Mouse (Mus musculus): ENCODE measurements around the gene Cntnap1. TPM values are rescaled to one million over a fixed set of nuclear protein-coding genes. Genes with fewer than 3 reads are reported as not detected.
A peak's percentile ranks its signal among the peaks of the same experiment; 100 is the strongest.

The Cntnap1 gene
- polyA plus RNA-seq, 1 experiment, result 1.4 TPM

GRCm38 (mm10) chr11:101175636-101176116 lies 5.4 kb downstream of the Cntnap1 start:
- Histone ChIP-seq H3K4me3 (ENCODE audit: extremely low read depth, insufficient read depth, insufficient read length) (no peak overlapping the region), H3K36me3 (ENCODE audit: control insufficient read depth, insufficient read depth, low read length) (no peaks in the 10 kb centered on the region), H3K27ac (ENCODE audit: insufficient read depth, low read length) (no peak overlapping the region), H3K27me3 (ENCODE audit: control insufficient read depth, insufficient read depth, low read length) (peaks cover 14% of the 10 kb centered on the region), H3K4me1 (ENCODE audit: control insufficient read depth, insufficient read depth, insufficient read length) (peaks cover 32% of the 10 kb centered on the region)
- DNase-seq (ENCODE audit: low read depth in 1 of 2, low spot score in 2 of 2), result no peak
- TF ChIP-seq POLR2A (IDR thresholded peaks at IDR 0.05; ENCODE audit: low read depth, low read length) (no peak), CTCF (IDR thresholded peaks at IDR 0.05; ENCODE audit: extremely low read depth, insufficient read depth, insufficient read length, insufficient replicate concordance) (no peak)
- 8% methylated on average over 11 of the region's 11 CpGs for WGBS

GRCm38 (mm10) chr11:101176117-101176691 lies 5.9 kb downstream of the Cntnap1 start:
- 6% methylated on average over 25 of the region's 25 CpGs for WGBS
- Histone ChIP-seq H3K27me3 (ENCODE audit: control insufficient read depth, insufficient read depth, low read length) (peaks cover 10% of the 10 kb centered on the region), H3K4me3 (ENCODE audit: extremely low read depth, insufficient read depth, insufficient read length) (no peak overlapping the region), H3K36me3 (ENCODE audit: control insufficient read depth, insufficient read depth, low read length) (no peaks in the 10 kb centered on the region), H3K27ac (ENCODE audit: insufficient read depth, low read length) (no peak overlapping the region), H3K4me1 (ENCODE audit: control insufficient read depth, insufficient read depth, insufficient read length) (peaks cover 30% of the 10 kb centered on the region)
- no peak for DNase-seq (ENCODE audit: low read depth in 1 of 2, low spot score in 2 of 2)
- TF ChIP-seq CTCF (IDR thresholded peaks at IDR 0.05; ENCODE audit: extremely low read depth, insufficient read depth, insufficient read length, insufficient replicate concordance) (no peak), POLR2A (IDR thresholded peaks at IDR 0.05; ENCODE audit: low read depth, low read length) (no peak)

- Histone ChIP-seq H3K27me3 (ENCODE audit: control insufficient read depth, insufficient read depth, low read length) (peaks cover 9% of the 10 kb centered on the region), H3K4me3 (ENCODE audit: extremely low read depth, insufficient read depth, insufficient read length) (no peak overlapping the region)
Measured at GRCm38 (mm10) chr11:101176933-101177773, 6.8 kb downstream of the Cntnap1 start.

GRCm38 (mm10) chr11:101178061-101179058 lies 8.0 kb downstream of the Cntnap1 start:
- WGBS, result 67% methylated on average over 36 of the region's 36 CpGs
- no peak for DNase-seq (ENCODE audit: low read depth in 1 of 2, low spot score in 2 of 2)
- Histone ChIP-seq H3K4me1 (ENCODE audit: control insufficient read depth, insufficient read depth, insufficient read length) (peaks cover 23% of the 10 kb centered on the region), H3K4me3 (ENCODE audit: extremely low read depth, insufficient read depth, insufficient read length) (no peak overlapping the region), H3K36me3 (ENCODE audit: control insufficient read depth, insufficient read depth, low read length) (no peaks in the 10 kb centered on the region), H3K27me3 (ENCODE audit: control insufficient read depth, insufficient read depth, low read length) (peaks cover 7% of the 10 kb centered on the region; the same call in 1 of the 2 replicates), H3K27ac (ENCODE audit: insufficient read depth, low read length) (no peak overlapping the region)
- TF ChIP-seq POLR2A (IDR thresholded peaks at IDR 0.05; ENCODE audit: low read depth, low read length), result no peak
- TF ChIP-seq CTCF (IDR thresholded peaks at IDR 0.05; ENCODE audit: extremely low read depth, insufficient read depth, insufficient read length, insufficient replicate concordance), result no peak

More at GRCm38 (mm10) chr11:101176933-101177773, 6.8 kb downstream of the Cntnap1 start:
- Histone ChIP-seq H3K36me3 (ENCODE audit: control insufficient read depth, insufficient read depth, low read length) (no peaks in the 10 kb centered on the region), H3K27ac (ENCODE audit: insufficient read depth, low read length) (no peak overlapping the region), H3K4me1 (ENCODE audit: control insufficient read depth, insufficient read depth, insufficient read length) (peaks cover 29% of the 10 kb centered on the region)
- TF ChIP-seq POLR2A (IDR thresholded peaks at IDR 0.05; ENCODE audit: low read depth, low read length), result no peak
- peak; percentile 69; the same call in 1 of the 2 replicates for TF ChIP-seq CTCF (IDR thresholded peaks at IDR 0.05; ENCODE audit: extremely low read depth, insufficient read depth, insufficient read length, insufficient replicate concordance)
- peak in 1 of 2 experiments; percentile 75 for DNase-seq (ENCODE audit: low read depth in 1 of 2, low spot score in 2 of 2)
- 44% methylated on average over 22 of the region's 22 CpGs for WGBS

- Histone ChIP-seq H3K4me3 (ENCODE audit: extremely low read depth, insufficient read depth, insufficient read length) (no peak overlapping the region), H3K27me3 (ENCODE audit: control insufficient read depth, insufficient read depth, low read length) (peaks cover 7% of the 10 kb centered on the region; the same call in 1 of the 2 replicates), H3K4me1 (ENCODE audit: control insufficient read depth, insufficient read depth, insufficient read length) (peaks cover 17% of the 10 kb centered on the region; the same call in 1 of the 2 replicates), H3K36me3 (ENCODE audit: control insufficient read depth, insufficient read depth, low read length) (no peaks in the 10 kb centered on the region), H3K27ac (ENCODE audit: insufficient read depth, low read length) (no peak overlapping the region)
- TF ChIP-seq CTCF (IDR thresholded peaks at IDR 0.05; ENCODE audit: extremely low read depth, insufficient read depth, insufficient read length, insufficient replicate concordance) (no peak), POLR2A (IDR thresholded peaks at IDR 0.05; ENCODE audit: low read depth, low read length) (no peak)
- WGBS, result 86% methylated on average over 15 of the region's 15 CpGs
- no peak for DNase-seq (ENCODE audit: low read depth in 1 of 2, low spot score in 2 of 2)
Measured at GRCm38 (mm10) chr11:101179306-101179705, 9.0 kb downstream of the Cntnap1 start.

GRCm38 (mm10) chr11:101180261-101180660 lies 9.9 kb downstream of the Cntnap1 start:
- TF ChIP-seq POLR2A (IDR thresholded peaks at IDR 0.05; ENCODE audit: low read depth, low read length), result no peak
- no peak for TF ChIP-seq CTCF (IDR thresholded peaks at IDR 0.05; ENCODE audit: extremely low read depth, insufficient read depth, insufficient read length, insufficient replicate concordance)
- no peak for DNase-seq (ENCODE audit: low read depth in 1 of 2, low spot score in 2 of 2)
- 86% methylated on average over 17 of the region's 17 CpGs for WGBS
- H3K27me3 ChIP-seq (ENCODE audit: control insufficient read depth, insufficient read depth, low read length), result peaks cover 7% of the 10 kb centered on the region; the same call in 1 of the 2 replicates
- H3K4me1 ChIP-seq (ENCODE audit: control insufficient read depth, insufficient read depth, insufficient read length), result peaks cover 11% of the 10 kb centered on the region; the same call in 1 of the 2 replicates
- no peak overlapping the region for H3K4me3 ChIP-seq (ENCODE audit: extremely low read depth, insufficient read depth, insufficient read length)
- no peak overlapping the region for H3K27ac ChIP-seq (ENCODE audit: insufficient read depth, low read length)
- H3K36me3 ChIP-seq (ENCODE audit: control insufficient read depth, insufficient read depth, low read length), result no peaks in the 10 kb centered on the region
